Mouse (Mus musculus) cortical plate, adult 2 months (tissue): ENCODE measurements around the gene Gatad2b.

ENCODE experiments used
- CTCF ChIP-seq: fragments of 200-500 bp; IDR thresholded peaks from 2 replicates; pipeline ENCODE4 v1.5.1; 2011; ENCODE audit warnings: mild to moderate bottlenecking, control low read depth, low read length; ENCODE audit not compliant: insufficient read depth; ENCODE audit errors: extremely low read depth
- POLR2A ChIP-seq: fragments of 200-500 bp; IDR thresholded peaks from 2 replicates; pipeline ENCODE4 v1.6.1; 2011; ENCODE audit warnings: mild to moderate bottlenecking, low read length, control low read depth; ENCODE audit not compliant: insufficient read depth; ENCODE audit errors: extremely low read depth

DNA sequence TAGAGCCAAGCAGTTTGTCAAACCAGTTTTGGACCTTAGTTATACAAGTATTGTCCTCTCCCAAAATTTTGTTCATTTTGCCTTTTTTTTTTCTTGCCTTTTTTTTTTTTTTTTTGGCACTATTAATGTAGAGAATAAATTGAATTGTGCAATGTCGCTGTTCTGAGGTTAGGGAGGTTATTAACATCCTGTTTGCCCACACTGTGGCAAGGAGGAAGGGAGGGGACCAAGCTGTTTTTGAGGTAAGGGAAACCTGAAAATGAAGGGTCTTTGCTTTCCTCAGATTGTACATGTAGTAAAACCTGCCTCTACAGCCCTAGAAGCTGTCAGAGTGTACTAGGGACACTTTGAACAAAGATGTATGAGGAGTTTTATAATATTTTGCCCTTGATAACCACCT is 66.3 kb downstream of the Gatad2b start:
- TF ChIP-seq POLR2A (no peak), CTCF (no peak)
